Mouse (Mus musculus) embryonic fibroblast, embryonic 13.5 days (primary cell): Measurements from ENCODE around the gene Gm21958.

ENCODE experiments used
- CTCF ChIP-seq: IDR thresholded peaks from 2 replicates; pipeline ENCODE4 v1.5.1; 2011; ENCODE audit warnings: mild to moderate bottlenecking, control low read depth, low read length, moderate library complexity, borderline replicate concordance; ENCODE audit not compliant: insufficient read depth
- POLR2A ChIP-seq: IDR thresholded peaks from 2 replicates; pipeline ENCODE4 v1.6.1; 2011; ENCODE audit warnings: low read depth, mild to moderate bottlenecking, control low read depth, low read length, moderate library complexity

DNA sequence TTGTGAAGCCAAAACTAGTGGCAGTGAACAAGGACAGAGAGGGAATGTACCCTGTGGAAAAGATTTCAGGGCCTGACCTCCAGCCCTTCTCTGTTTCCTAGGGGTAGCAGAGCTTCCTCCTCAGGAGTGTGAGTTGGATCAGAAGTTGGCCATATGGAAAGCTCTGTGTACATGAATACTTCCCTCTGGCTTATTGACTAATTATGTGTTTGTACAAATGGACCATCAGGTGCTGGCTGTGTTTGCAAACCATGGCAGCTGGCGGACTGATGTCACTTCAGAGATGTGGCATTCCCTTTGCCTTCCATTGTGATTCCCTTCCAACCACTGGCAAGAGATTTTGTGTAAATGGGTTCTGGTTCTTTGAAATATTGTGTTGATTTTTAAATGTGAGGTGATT lies 47.1 kb upstream of the Gm21958 start:
- TF ChIP-seq CTCF, result no peak
- no peak for TF ChIP-seq POLR2A
